Mouse (Mus musculus) small intestine, adult 10 weeks (tissue): ENCODE data around the gene Ppp1r9a. TPM values are rescaled to one million over a fixed set of nuclear protein-coding genes. Genes with fewer than 3 reads are reported as not detected.

Experiments
- polyA plus RNA-seq: library from polyadenylated mRNA; stranded (reverse); fragments of 350-450 nt; fragmentation: Illumina TruSeq; extraction: RNeasy Lipid Tissue Mini Kit (QIAGEN cat#74804); gene quantifications from one replicate; pipeline ENCODE4 v1.2.3, GENCODE M21; 2014; ENCODE audit warnings: low replicate concordance

Gene Ppp1r9a
- polyA plus RNA-seq, result 6.6 TPM

GRCm38 (mm10) chr6:4902674-4903324, at the start of gene Ppp1r9a:
Ppp1r9a (plus strand) TSS chr6:4902917.

GRCm38 (mm10) chr6:5193693-5194092, 291.0 kb downstream of the Ppp1r9a start, which contains the start of gene Pon1:
Pon1 (minus strand) TSS chr6:5193946.

Other genes starting within 250 kb of the Ppp1r9a start
- 12.3 TPM for gene Sgce, start 155.7 kb upstream of the Ppp1r9a start, polyA plus RNA-seq
- gene Peg10, start 155.6 kb upstream of the Ppp1r9a start, polyA plus RNA-seq, result 0.45 TPM